Mouse (Mus musculus): ENCODE data around the gene Patl2. TPM values are rescaled to one million over a fixed set of nuclear protein-coding genes. Genes with fewer than 3 reads are reported as not detected.

The Patl2 gene
- polyA plus RNA-seq, 1 experiment from 2014 or later, result 0.09 TPM

GRCm38 (mm10) chr2:122086446-122086845 lies 99.5 kb downstream of the Patl2 start:
- Histone ChIP-seq H3K36me3 (ENCODE audit: control insufficient read depth, insufficient read depth, low read length) (no peaks in the 10 kb centered on the region), H3K9ac (ENCODE audit: low read depth, low read length) (no peak overlapping the region), H3K27me3 (ENCODE audit: control insufficient read depth, insufficient read depth, low read length) (no peaks in the 10 kb centered on the region), H3K4me3 (ENCODE audit: low read depth, low read length) (no peak overlapping the region), H3K4me1 (replicated peaks; ENCODE audit: control insufficient read depth, insufficient read depth, low read length) (no peaks in the 10 kb centered on the region), H3K9me3 (ENCODE audit: control insufficient read depth, low read length) (no peaks in the 10 kb centered on the region), H3K4me2 (replicated peaks; ENCODE audit: low read depth, low read length) (no peak overlapping the region), H3K27ac (ENCODE audit: low read depth, low read length) (no peak overlapping the region)
- ATAC-seq (ENCODE audit: low FRiP score) (no peak), DNase-seq (ENCODE audit: low spot score) (no peak)
- WGBS, result 86% methylated on average over 4 of the region's 4 CpGs

- peaks cover 2% of the 10 kb centered on the region; the same call in 1 of the 2 replicates for H3K36me3 ChIP-seq (ENCODE audit: control insufficient read depth, insufficient read depth, low read length)
- H3K4me2 ChIP-seq (replicated peaks; ENCODE audit: low read depth, low read length), result no peak overlapping the region
- H3K27ac ChIP-seq (ENCODE audit: low read depth, low read length), result no peak overlapping the region
- H3K9me3 ChIP-seq (ENCODE audit: control insufficient read depth, low read length), result no peaks in the 10 kb centered on the region
- ATAC-seq (ENCODE audit: low FRiP score), result no peak
- H3K9ac ChIP-seq (ENCODE audit: low read depth, low read length), result no peak overlapping the region
- H3K4me3 ChIP-seq (ENCODE audit: low read depth, low read length), result no peak overlapping the region
- WGBS, result 75% methylated on average over 7 of the region's 7 CpGs
- DNase-seq (ENCODE audit: low spot score), result no peak
- H3K27me3 ChIP-seq (ENCODE audit: control insufficient read depth, insufficient read depth, low read length), result no peaks in the 10 kb centered on the region
- no peaks in the 10 kb centered on the region for H3K4me1 ChIP-seq (replicated peaks; ENCODE audit: control insufficient read depth, insufficient read depth, low read length)
These were observed 104.1 kb downstream of the Patl2 start for GRCm38 (mm10) chr2:122081728-122082456.

Other genes starting within 250 kb of the Patl2 start
- 50.1 and 55.1 TPM in 2 replicates for gene Ctdspl2, start 230.2 kb downstream of the Patl2 start, polyA plus RNA-seq (2014; fragmentation: Nextera tagmentation; extraction: Ambion mirVana)
- 0.48 and 0.53 TPM in 2 replicates for gene Mageb3, start 230.1 kb downstream of the Patl2 start, polyA plus RNA-seq (2014; fragmentation: Nextera tagmentation; extraction: Ambion mirVana)
- gene Eif3j1, start 157.6 kb downstream of the Patl2 start, polyA plus RNA-seq (2014; fragmentation: Nextera tagmentation; extraction: Ambion mirVana), result 12.8 and 13.7 TPM in 2 replicates
- gene Spg11, start 67.8 kb downstream of the Patl2 start, polyA plus RNA-seq (2014; fragmentation: Nextera tagmentation; extraction: Ambion mirVana), result 11.4 and 11.8 TPM in 2 replicates
- gene B2m, start 38.5 kb downstream of the Patl2 start, polyA plus RNA-seq (2014; fragmentation: Nextera tagmentation; extraction: Ambion mirVana), result 134 and 151 TPM in 2 replicates
- not detected in 2 replicates for gene Trim69, start 25.5 kb downstream of the Patl2 start, polyA plus RNA-seq (2014; fragmentation: Nextera tagmentation; extraction: Ambion mirVana)
- not detected in 2 replicates for gene Terb2, start 83 bp upstream of the Patl2 start, polyA plus RNA-seq (2014; fragmentation: Nextera tagmentation; extraction: Ambion mirVana)
- 27.1 and 30.2 TPM in 2 replicates for gene Sord, start 48.6 kb upstream of the Patl2 start, polyA plus RNA-seq (2014; fragmentation: Nextera tagmentation; extraction: Ambion mirVana)
- not detected in 2 replicates for gene Duox2, start 112.3 kb upstream of the Patl2 start, polyA plus RNA-seq (2014; fragmentation: Nextera tagmentation; extraction: Ambion mirVana)
- gene Duoxa2, start 112.7 kb upstream of the Patl2 start, polyA plus RNA-seq (2014; fragmentation: Nextera tagmentation; extraction: Ambion mirVana), result not detected in 2 replicates
- gene Duoxa1, start 127.5 kb upstream of the Patl2 start, polyA plus RNA-seq (2014; fragmentation: Nextera tagmentation; extraction: Ambion mirVana), result 0.07 TPM in 1 of 2 replicates, not detected in the other
- 0.12 TPM in 1 of 2 replicates, not detected in the other for gene Duox1, start 129.5 kb upstream of the Patl2 start, polyA plus RNA-seq (2014; fragmentation: Nextera tagmentation; extraction: Ambion mirVana)
- 10.3 and 11.7 TPM in 2 replicates for gene Shf, start 183.0 kb upstream of the Patl2 start, polyA plus RNA-seq (2014; fragmentation: Nextera tagmentation; extraction: Ambion mirVana)
- gene Slc28a2, start 240.3 kb upstream of the Patl2 start, polyA plus RNA-seq (2014; fragmentation: Nextera tagmentation; extraction: Ambion mirVana), result 0.07 TPM in 1 of 2 replicates, not detected in the other